Mouse (Mus musculus) liver, embryonic 14.5 days (tissue): Measurements from ENCODE around the gene Naa30.

ENCODE experiments used
- CTCF ChIP-seq: IDR thresholded peaks from 2 replicates; pipeline ENCODE4 v1.5.1; 2016; ENCODE audit warnings: antibody characterized with exemption, low read depth, control low read depth
- EP300 ChIP-seq: IDR thresholded peaks from 2 replicates; pipeline ENCODE4 v1.6.1; 2016; ENCODE audit warnings: antibody characterized with exemption, low read depth

- TF ChIP-seq CTCF (no peak), EP300 (no peak)
These were observed 13.7 kb upstream of the Naa30 start for GRCm38 (mm10) chr14:49158143-49158925.
